In the genomic region with DNA sequence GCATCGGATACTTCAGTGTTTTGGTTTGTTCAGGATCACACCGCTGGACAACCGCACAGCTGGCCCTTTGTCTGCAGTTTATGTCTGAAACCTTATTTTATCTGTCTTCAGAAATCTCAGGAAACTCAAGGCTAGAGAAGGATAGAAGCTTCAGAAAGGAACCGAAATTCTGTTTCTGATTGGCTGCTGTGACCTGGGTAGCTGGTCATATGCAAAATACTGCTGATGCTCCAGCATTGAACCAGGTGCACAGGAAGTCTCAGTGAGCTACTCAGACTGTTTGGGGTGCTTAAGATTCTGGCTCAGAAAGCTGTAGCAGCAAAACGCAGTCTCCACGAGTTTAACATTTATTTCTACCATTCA, we compare ENCODE assay signal across 7 mouse cellular contexts. TPM values are rescaled to one million over a fixed set of nuclear protein-coding genes. Genes with fewer than 3 reads are reported as not detected.
DNase-seq lines count a peak whose midpoint lies in the region; ATAC-seq and TF ChIP-seq lines count a peak whose summit lies in the region.

No protein-coding gene starts in this region.

- no peaks in the 10 kb centered on the region for H3K27me3 ChIP-seq in spleen, adult 2 months (ENCODE audit: control insufficient read depth, insufficient read depth, low read length)
- no peaks in the 10 kb centered on the region for H3K27me3 ChIP-seq in hindbrain, embryonic 11.5 days (ENCODE audit: control insufficient read depth, insufficient read depth, low read length)

- peak overlapping the region; percentile 84 for H3K9ac ChIP-seq in hindbrain, embryonic 11.5 days (ENCODE audit: low read depth, low read length)

- TF ChIP-seq POLR2A in spleen, adult 2 months (IDR thresholded peaks at IDR 0.05; ENCODE audit: low read depth, low read length), result peak; percentile 15; the same call in 1 of the 2 replicates

- peak; percentile 82 for ATAC-seq in hindbrain, embryonic 11.5 days (ENCODE audit: low FRiP score)
- peak; percentile 65 for ATAC-seq in megakaryocyte progenitor cell, adult 5-6 weeks (replicated peaks; ENCODE audit: poor library complexity)

- no peak for TF ChIP-seq CTCF in spleen, adult 2 months (IDR thresholded peaks at IDR 0.05; ENCODE audit: extremely low read depth, insufficient read depth, insufficient read length, insufficient replicate concordance)

- H3K4me1 ChIP-seq in spleen, adult 2 months (ENCODE audit: control insufficient read depth, insufficient read depth, insufficient read length), result no peaks in the 10 kb centered on the region; the same call in 1 of the 2 replicates
- no peaks in the 10 kb centered on the region for H3K4me1 ChIP-seq in hindbrain, embryonic 11.5 days (replicated peaks; ENCODE audit: control insufficient read depth, insufficient read depth, low read length)

- under 1% methylated on average over 6 of the region's 6 CpGs for WGBS in spleen, adult 2 months
- WGBS in hindbrain, embryonic 11.5 days, result 1% methylated on average over 6 of the region's 6 CpGs

- peak overlapping the region; percentile 40 for H3K4me2 ChIP-seq in hindbrain, embryonic 11.5 days (replicated peaks; ENCODE audit: low read depth, low read length)

- H3K4me3 ChIP-seq in spleen, adult 2 months (ENCODE audit: extremely low read depth, insufficient read depth, insufficient read length), result peak overlapping the region; percentile 99
- H3K4me3 ChIP-seq in hindbrain, embryonic 11.5 days (ENCODE audit: low read depth, low read length), result peak overlapping the region; percentile 75

- H3K36me3 ChIP-seq in spleen, adult 2 months (ENCODE audit: control insufficient read depth, insufficient read depth, low read length), result no peaks in the 10 kb centered on the region
- H3K36me3 ChIP-seq in hindbrain, embryonic 11.5 days (ENCODE audit: control insufficient read depth, insufficient read depth, low read length), result no peaks in the 10 kb centered on the region

- peak; percentile 50 to 85 for DNase-seq in spleen, adult 2 months (ENCODE audit: low read depth in 1 of 2, low spot score in 2 of 2)
- DNase-seq in spleen, postnatal 10 days (ENCODE audit: low spot score in 2 of 2), result no peak
- peak; percentile 47 for DNase-seq in c-Kit-positive CD71-negative TER-119-negative erythroid progenitor cells, embryonic 14.5 days (ENCODE audit: low read depth)
- DNase-seq in hindbrain, embryonic 11.5 days (ENCODE audit: low spot score), result no peak
- DNase-seq in thymus, postnatal 14 days, result peak; percentile 68
- DNase-seq in gastrocnemius, adult 18-20 months (ENCODE audit: low spot score), result no peak

- H3K27ac ChIP-seq in spleen, adult 2 months (ENCODE audit: insufficient read depth, low read length), result peak overlapping the region; percentile 100
- H3K27ac ChIP-seq in hindbrain, embryonic 11.5 days (ENCODE audit: low read depth, low read length), result peak overlapping the region; percentile 56; the same call in 1 of the 2 replicates

- H3K9me3 ChIP-seq in hindbrain, embryonic 11.5 days (ENCODE audit: control insufficient read depth, low read length), result no peaks in the 10 kb centered on the region

RNA-seq across cellular contexts. Expression of a gene that starts 0.4 kb away (rescaled TPM):
- polyA plus RNA-seq in spleen, adult 2 months (2012; rRNA removed), result 20.9 and 23.2 TPM in 2 replicates
- 11.7 and 12.2 TPM in 2 replicates for polyA plus RNA-seq in hindbrain, embryonic 11.5 days (2014; fragmentation: Nextera tagmentation; extraction: Ambion mirVana)
- 10.4 and 11.1 TPM in 2 replicates for total RNA-seq in megakaryocyte progenitor cell, adult 5-6 weeks (2015)
- 6.5 and 11.2 TPM in 2 replicates for total RNA-seq in megakaryocyte progenitor cell, adult 5-6 weeks (2017)
- under 1 TPM; 0.27 to 0.45 TPM for total RNA-seq in gastrocnemius, adult 18-20 months (2021)

Comparison
In these comparisons a context has a peak if more than half of its experiments do, and no peak if none do; other contexts are left out.
1. DNase-seq: peak in spleen, adult 2 months (2 of 2), c-Kit-positive CD71-negative TER-119-negative erythroid progenitor cells, embryonic 14.5 days (single experiment) and thymus, postnatal 14 days (single experiment); none in spleen, postnatal 10 days (0 of 2), hindbrain, embryonic 11.5 days (single experiment) and gastrocnemius, adult 18-20 months (single experiment).
2. RNA of a gene that starts 0.4 kb away (total RNA-seq): 6.5 to 11.2 TPM in megakaryocyte progenitor cell, adult 5-6 weeks; 0.27 to 0.45 TPM in gastrocnemius, adult 18-20 months; every median in the first group is over 4 times any median in the second.